Mouse (Mus musculus) cortical plate, adult 2 months (tissue): ENCODE results near the gene Krtap31-1.
"Not testable (repeated sequence)": the region's sequence is repeated elsewhere in the genome, so short reads cannot be mapped to it uniquely, and the experiment has no call there.

Experiments used
- CTCF ChIP-seq: fragments of 200-500 bp; IDR thresholded peaks from 2 replicates; pipeline ENCODE4 v1.5.1; 2011; ENCODE audit warnings: mild to moderate bottlenecking, control low read depth, low read length; ENCODE audit not compliant: insufficient read depth; ENCODE audit errors: extremely low read depth
- POLR2A ChIP-seq: fragments of 200-500 bp; IDR thresholded peaks from 2 replicates; pipeline ENCODE4 v1.6.1; 2011; ENCODE audit warnings: mild to moderate bottlenecking, low read length, control low read depth; ENCODE audit not compliant: insufficient read depth; ENCODE audit errors: extremely low read depth

- TF ChIP-seq CTCF, POLR2A: not testable (repeated sequence)
These were observed 34.6 kb upstream of the Krtap31-1 start, which contains the start of gene Krtap9-1 for GRCm38 (mm10) chr11:99873089-99873488.
